Mouse (Mus musculus) limb, embryonic 11.5 days (tissue): ENCODE measurements around the gene Usp1. TPM values are rescaled to one million over a fixed set of nuclear protein-coding genes. Genes with fewer than 3 reads are reported as not detected.

ENCODE experiments used
- ATAC-seq: fragments of 200-750 bp; cut with Nextera tagmentation; 2 replicates; pipeline ENCODE4 v1.8.0; 2017; ENCODE audit warnings: low read depth; ENCODE audit not compliant: insufficient number of reproducible peaks, low FRiP score, low TSS enrichment
- DNase-seq: peaks from one replicate; pipeline ENCODE4 v3.0.0-alpha.2; 2015; ENCODE audit warnings: low spot score
- H3K27ac ChIP-seq: fragments of 300-500 bp; sonication (generic); replicated peaks from 2 replicates; pipeline ENCODE4 v1.5.1; 2014; ENCODE audit warnings: low read depth, mild to moderate bottlenecking, low read length
- H3K27me3 ChIP-seq: fragments of 300-500 bp; sonication (generic); 2 replicates; pipeline ENCODE4 v1.6.1; 2014; ENCODE audit warnings: mild to moderate bottlenecking, low read length, mixed read lengths; ENCODE audit not compliant: control insufficient read depth, insufficient read depth
- H3K36me3 ChIP-seq: fragments of 300-500 bp; sonication (generic); 2 replicates; pipeline ENCODE4 v1.6.1; 2014; ENCODE audit warnings: mild to moderate bottlenecking, low read length, moderate library complexity, mixed read lengths; ENCODE audit not compliant: control insufficient read depth, insufficient read depth
- H3K4me1 ChIP-seq: fragments of 300-500 bp; sonication (generic); 2 replicates; pipeline ENCODE4 v1.6.1; 2014; ENCODE audit warnings: low read length, mixed read lengths; ENCODE audit not compliant: control insufficient read depth, insufficient read depth
- H3K4me2 ChIP-seq: fragments of 300-500 bp; sonication (generic); 2 replicates; pipeline ENCODE4 v1.6.1; 2014; ENCODE audit warnings: low read depth, mild to moderate bottlenecking, moderate library complexity; ENCODE audit not compliant: severe bottlenecking
- H3K4me3 ChIP-seq: fragments of 300-500 bp; sonication (generic); 2 replicates; pipeline ENCODE4 v1.5.1; 2014; ENCODE audit warnings: low read depth, low read length
- H3K9ac ChIP-seq: fragments of 300-500 bp; sonication (generic); 2 replicates; pipeline ENCODE4 v1.6.1; 2014; ENCODE audit warnings: mild to moderate bottlenecking, low read length
- H3K9me3 ChIP-seq: fragments of 300-500 bp; sonication (generic); 2 replicates; pipeline ENCODE4 v1.6.1; 2016; ENCODE audit warnings: low read length; ENCODE audit not compliant: control insufficient read depth
- WGBS: fragments of 180-500 bp; shearing (Covaris S2); extraction: QIAGEN DNeasy Blood & Tissue Kit; methylation state at CpG from one replicate; pipeline ENCODE4 v1.1.7; 2014; 5-methylcytosine and 5-hydroxymethylcytosine counted together
- polyA plus RNA-seq: library from polyadenylated mRNA; unstranded; fragments of >200 nt; fragmentation: Nextera tagmentation; extraction: Ambion mirVana; gene quantifications from 2 replicates; pipeline ENCODE4 v1.2.1, GENCODE M21; 2014

Usp1 gene
- polyA plus RNA-seq = 132 and 136 TPM in 2 replicates

DNA sequence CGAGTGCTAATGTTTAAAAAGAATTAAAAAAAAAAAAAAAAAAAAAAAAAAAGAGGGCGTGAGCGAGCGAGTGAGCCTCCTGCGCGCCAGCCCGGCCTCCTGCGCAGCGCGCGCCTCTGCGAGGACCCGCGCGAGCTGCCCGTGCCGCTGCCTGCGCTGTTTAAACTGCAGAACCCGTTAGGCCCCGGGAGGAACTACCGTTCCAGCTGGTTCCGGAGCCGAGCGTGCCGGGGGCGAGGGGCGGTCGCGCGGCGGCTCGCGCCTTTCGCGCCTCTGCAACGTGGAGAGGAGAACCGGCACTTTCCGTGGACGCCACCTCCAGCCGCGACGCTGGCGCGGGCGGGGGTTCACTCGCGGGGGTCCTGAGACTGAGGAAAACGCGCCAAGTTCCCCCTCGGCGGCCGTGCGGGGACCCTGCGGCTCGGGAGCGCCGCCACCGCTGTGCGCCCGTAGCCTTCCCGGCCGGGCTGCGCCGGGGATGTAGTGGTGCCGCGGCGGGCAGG is at the start of gene Usp1:
TSS of gene Usp1 (plus strand) at position 243 of the 503 bp plus-strand sequence.
- no peaks in the 10 kb centered on the region for H3K36me3 ChIP-seq
- H3K4me2 ChIP-seq = peak within 1 kb of the TSS; percentile 69
- peaks cover 5% of the 10 kb centered on the region; the same call in 1 of the 2 replicates for H3K4me1 ChIP-seq
- WGBS = 0% methylated on average over 67 of the region's 67 CpGs
- DNase-seq (peak; percentile 86), ATAC-seq (peak; percentile 65)
- H3K27ac ChIP-seq = peak within 1 kb of the TSS; percentile 100
- H3K9ac ChIP-seq = peak within 1 kb of the TSS; percentile 96
- H3K9me3 ChIP-seq = no peaks in the 10 kb centered on the region
- H3K4me3 ChIP-seq = peak within 1 kb of the TSS; percentile 95
- no peaks in the 10 kb centered on the region for H3K27me3 ChIP-seq

DNA sequence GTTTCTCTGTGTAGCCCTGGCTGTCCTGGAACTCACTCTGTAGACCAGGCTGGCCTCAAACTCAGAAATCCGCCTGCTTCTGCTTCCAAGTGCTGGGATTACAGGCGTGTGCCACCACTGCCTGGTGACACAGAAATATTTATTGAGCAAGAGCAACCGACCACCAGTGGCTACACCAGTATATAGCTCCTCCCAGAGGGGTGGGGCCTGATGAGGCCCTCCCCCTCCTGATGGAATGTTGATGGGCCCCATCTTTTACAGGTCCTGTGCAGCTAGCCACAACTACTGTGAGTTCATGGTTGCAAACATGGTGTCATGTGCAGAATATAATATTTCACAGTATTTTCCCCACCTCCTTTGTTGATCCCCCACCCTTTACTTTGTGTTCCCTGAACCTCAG is 40.9 kb upstream of the Usp1 start:
- no peak for ATAC-seq
- Histone ChIP-seq H3K4me1 (no peaks in the 10 kb centered on the region), H3K27ac (no peak overlapping the region), H3K4me3 (no peak overlapping the region), H3K9ac (no peak overlapping the region), H3K9me3 (no peaks in the 10 kb centered on the region), H3K36me3 (no peaks in the 10 kb centered on the region), H3K4me2 (no peak overlapping the region), H3K27me3 (no peaks in the 10 kb centered on the region)
- no peak for DNase-seq
- WGBS = 68% methylated on average over 3 of the region's 3 CpGs

DNA sequence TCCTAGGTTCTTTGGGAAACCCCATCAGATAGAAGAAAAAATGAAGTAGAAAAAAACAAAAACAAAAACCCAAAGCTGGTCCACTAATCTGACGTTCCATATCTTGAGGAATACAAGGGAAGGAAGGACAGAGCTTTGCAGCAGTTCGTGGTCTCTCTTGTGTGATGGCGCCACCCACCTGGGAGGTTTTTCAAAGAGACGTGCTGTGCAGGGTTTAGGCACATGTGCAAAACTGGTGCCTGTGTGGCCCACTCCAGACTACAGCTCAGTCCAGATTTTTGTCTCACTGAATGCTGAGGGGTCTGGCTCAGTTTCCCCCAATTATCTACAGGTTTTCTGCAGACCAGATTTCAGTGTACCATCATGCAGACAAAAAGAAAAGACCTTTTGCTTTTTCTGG is 37.2 kb upstream of the Usp1 start:
- H3K36me3 ChIP-seq = no peaks in the 10 kb centered on the region
- no peak for DNase-seq
- H3K4me1 ChIP-seq = no peaks in the 10 kb centered on the region
- 84% methylated on average over 4 of the region's 4 CpGs for WGBS
- no peak overlapping the region for H3K4me3 ChIP-seq
- no peak overlapping the region for H3K9ac ChIP-seq
- H3K27me3 ChIP-seq = no peaks in the 10 kb centered on the region
- no peak overlapping the region for H3K4me2 ChIP-seq
- no peak for ATAC-seq
- no peak overlapping the region for H3K27ac ChIP-seq
- no peaks in the 10 kb centered on the region for H3K9me3 ChIP-seq

DNA sequence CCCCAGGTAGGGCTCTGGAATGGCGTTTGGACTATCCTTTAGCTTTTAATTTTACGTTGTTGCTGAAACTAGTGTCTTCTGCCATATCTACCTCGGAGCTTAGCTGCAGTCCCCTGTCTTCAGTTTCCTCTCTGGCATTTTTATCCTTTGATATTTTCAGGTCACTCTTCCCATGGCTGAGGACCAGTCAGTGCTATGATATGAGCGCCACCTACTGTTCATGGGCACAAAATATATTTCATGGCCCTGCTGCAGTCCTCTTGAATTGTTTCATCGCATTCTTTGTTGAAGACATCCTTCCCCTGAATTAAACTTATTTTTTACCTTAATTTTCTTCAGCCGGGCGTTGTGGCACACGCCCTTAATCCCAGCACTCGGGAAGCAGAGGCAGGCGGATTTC is 36.5 kb upstream of the Usp1 start:
- no peaks in the 10 kb centered on the region for H3K9me3 ChIP-seq
- WGBS = 22% methylated on average over 10 of the region's 10 CpGs
- H3K4me3 ChIP-seq = no peak overlapping the region
- no peak overlapping the region for H3K27ac ChIP-seq
- DNase-seq (peak; percentile 70), ATAC-seq (peak; percentile 75)
- H3K36me3 ChIP-seq = no peaks in the 10 kb centered on the region
- H3K4me2 ChIP-seq = no peak overlapping the region
- no peaks in the 10 kb centered on the region for H3K4me1 ChIP-seq
- H3K27me3 ChIP-seq = no peaks in the 10 kb centered on the region
- no peak overlapping the region for H3K9ac ChIP-seq

DNA sequence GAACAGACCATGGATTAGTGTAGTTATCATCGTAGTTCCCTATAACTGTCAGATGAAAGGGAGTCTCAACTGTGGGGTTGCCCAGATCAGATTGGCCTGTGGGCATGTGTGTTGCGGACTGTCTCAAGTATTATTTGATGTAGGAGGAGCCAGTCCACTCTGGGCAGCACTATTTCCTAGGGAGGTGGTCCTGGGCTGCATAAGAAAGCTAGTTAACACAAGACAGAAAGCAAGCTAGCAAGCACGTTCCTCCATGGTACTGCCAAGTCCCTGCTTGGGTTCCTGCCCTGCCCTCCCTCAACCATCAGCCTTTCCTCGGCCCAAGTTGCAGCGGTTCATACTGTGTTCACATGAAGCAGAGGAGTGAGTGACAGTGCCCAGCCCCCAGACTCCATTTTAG is 13.4 kb upstream of the Usp1 start:
- Histone ChIP-seq H3K4me2 (no peak overlapping the region), H3K4me1 (no peaks in the 10 kb centered on the region), H3K36me3 (no peaks in the 10 kb centered on the region), H3K27me3 (no peaks in the 10 kb centered on the region), H3K4me3 (no peak overlapping the region), H3K9ac (no peak overlapping the region), H3K9me3 (no peaks in the 10 kb centered on the region), H3K27ac (no peak overlapping the region)
- 90% methylated on average over 5 of the region's 5 CpGs for WGBS
- ATAC-seq = no peak
- DNase-seq = no peak

DNA sequence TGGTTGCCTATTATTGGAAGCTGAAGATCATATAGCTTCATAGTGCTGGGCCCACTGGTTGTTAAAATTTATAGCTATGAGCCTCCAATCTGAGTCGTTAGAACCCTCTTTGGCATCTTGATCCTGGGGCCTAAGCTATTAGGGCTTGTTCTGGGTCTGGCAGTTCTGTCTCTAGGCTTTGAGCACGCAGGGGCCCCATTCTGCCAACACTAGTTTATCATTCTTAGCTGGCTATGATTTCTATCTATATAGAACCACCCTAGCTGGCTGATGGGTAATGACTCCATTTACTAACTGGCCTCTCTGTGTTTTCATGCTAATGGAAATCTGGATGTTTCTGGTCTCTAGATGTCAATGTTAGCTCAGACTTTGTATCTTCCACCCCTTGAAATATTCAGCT is 5.9 kb upstream of the Usp1 start:
- DNase-seq (no peak), ATAC-seq (no peak)
- H3K9ac ChIP-seq = no peak overlapping the region
- H3K4me2 ChIP-seq = no peak overlapping the region
- no peaks in the 10 kb centered on the region for H3K9me3 ChIP-seq
- 41% methylated on average over 2 of the region's 2 CpGs for WGBS
- H3K36me3 ChIP-seq = no peaks in the 10 kb centered on the region
- H3K4me1 ChIP-seq = no peaks in the 10 kb centered on the region
- no peaks in the 10 kb centered on the region for H3K27me3 ChIP-seq
- H3K27ac ChIP-seq = no peak overlapping the region
- H3K4me3 ChIP-seq = no peak overlapping the region

DNA sequence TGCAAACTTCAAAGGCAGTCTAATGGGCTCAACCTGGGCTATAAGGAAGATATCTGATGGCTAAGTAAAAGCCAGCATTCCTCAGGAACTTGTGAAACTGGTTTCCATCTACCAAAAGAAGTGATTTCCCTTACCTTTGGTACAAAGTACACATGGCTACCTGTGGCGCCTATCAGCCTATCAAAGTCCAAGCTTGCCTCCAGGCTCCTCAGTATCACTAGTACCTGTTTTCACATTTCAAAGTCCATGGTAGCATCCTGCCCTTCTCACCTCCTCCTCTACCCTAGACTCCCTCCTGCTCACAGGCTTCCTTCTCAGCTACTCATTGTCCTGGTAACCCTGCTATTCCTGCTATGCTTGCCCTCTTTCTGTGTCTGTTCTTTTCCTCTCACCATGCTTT is 5.4 kb upstream of the Usp1 start:
- Histone ChIP-seq H3K27ac (no peak overlapping the region), H3K9me3 (no peaks in the 10 kb centered on the region), H3K9ac (no peak overlapping the region), H3K36me3 (no peaks in the 10 kb centered on the region), H3K4me1 (no peaks in the 10 kb centered on the region), H3K27me3 (no peaks in the 10 kb centered on the region), H3K4me2 (no peak overlapping the region), H3K4me3 (no peak overlapping the region)
- ATAC-seq (no peak), DNase-seq (no peak)
- 86% methylated on average over 1 of the region's 1 CpGs for WGBS

DNA sequence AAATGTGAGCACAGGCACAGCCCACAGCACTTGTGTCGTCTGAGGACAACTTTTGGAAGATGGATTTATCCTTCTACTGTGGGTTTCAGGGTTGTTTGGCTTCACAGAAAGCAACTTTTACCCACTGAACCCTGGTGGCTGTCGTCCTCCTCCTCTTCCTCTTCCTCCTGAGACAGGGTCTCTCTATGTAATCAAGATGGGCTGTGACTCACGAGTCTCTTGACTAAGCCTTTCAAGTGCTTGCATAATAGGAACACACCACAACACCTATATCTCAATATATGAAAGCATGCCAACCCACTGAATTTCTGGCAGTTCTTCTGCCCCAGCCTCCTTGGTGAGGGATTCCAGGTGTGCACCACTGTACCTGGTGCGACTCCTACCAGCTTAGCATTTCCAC is 2.7 kb upstream of the Usp1 start:
- 86% methylated on average over 4 of the region's 4 CpGs for WGBS
- no peaks in the 10 kb centered on the region for H3K27me3 ChIP-seq
- ATAC-seq (no peak), DNase-seq (no peak)
- H3K27ac ChIP-seq = no peak overlapping the region
- no peak overlapping the region for H3K4me2 ChIP-seq
- H3K9me3 ChIP-seq = no peaks in the 10 kb centered on the region
- H3K4me1 ChIP-seq = peaks cover 5% of the 10 kb centered on the region; the same call in 1 of the 2 replicates
- H3K4me3 ChIP-seq = no peak overlapping the region
- no peaks in the 10 kb centered on the region for H3K36me3 ChIP-seq
- no peak overlapping the region for H3K9ac ChIP-seq

DNA sequence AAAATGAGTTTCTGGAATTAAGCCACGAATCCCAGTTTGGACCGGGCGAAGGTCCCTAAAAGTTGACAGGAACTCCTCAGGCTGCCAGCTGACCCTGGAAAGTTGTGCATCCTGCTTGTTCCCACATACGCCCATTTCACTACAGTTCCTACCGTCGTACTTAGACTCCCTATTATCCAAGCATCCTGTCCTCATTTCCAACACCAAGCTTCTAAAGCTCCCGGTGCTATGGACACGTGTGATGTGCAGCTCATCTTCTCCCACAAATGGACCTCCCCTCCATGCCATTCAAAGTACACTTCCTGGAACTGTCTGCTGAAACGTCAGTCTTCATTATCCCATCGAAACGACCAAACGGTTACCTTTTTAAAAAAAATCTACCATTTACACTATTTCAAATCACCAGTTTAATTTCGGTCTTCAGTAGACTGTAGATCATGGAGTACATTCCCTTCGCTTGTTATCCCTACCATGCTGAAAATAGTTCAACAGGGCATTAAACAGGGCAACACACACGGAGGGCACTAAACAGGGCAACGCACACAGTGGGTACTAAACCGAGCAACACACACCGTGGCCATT is 1.5 kb upstream of the Usp1 start:
- WGBS = 18% methylated on average over 18 of the region's 18 CpGs
- H3K36me3 ChIP-seq = no peaks in the 10 kb centered on the region
- H3K4me1 ChIP-seq = peaks cover 5% of the 10 kb centered on the region; the same call in 1 of the 2 replicates
- peak overlapping the region; percentile 70 for H3K9ac ChIP-seq
- peak overlapping the region; percentile 95 for H3K4me3 ChIP-seq
- peak overlapping the region; percentile 100 for H3K27ac ChIP-seq
- H3K9me3 ChIP-seq = no peaks in the 10 kb centered on the region
- DNase-seq (no peak), ATAC-seq (no peak)
- no peaks in the 10 kb centered on the region for H3K27me3 ChIP-seq
- peak overlapping the region; percentile 66 for H3K4me2 ChIP-seq
